Mouse (Mus musculus) T-helper 1 cell (primary cell): ENCODE measurements at regions not wholly inside any gene's neighbourhood (a gene's known extent, or its start where the extent isn't known, plus 50 kb on each side); places are given as distances from the start of the nearest gene placed in this dataset.

Source experiments
- in situ Hi-C: fragments of 300-600 bp; cut with MboI, MseI; formaldehyde crosslinking; loops from one replicate; pipeline ENCODE4 v1.15.1; 2025; ENCODE audit warnings: high pct_unique_total_duplicates

- in situ Hi-C loops, result no loop called here
These were observed 81.4 kb downstream of the Mtpn start for GRCm38 (mm10) chr6:35458250-35458649.

DNA sequence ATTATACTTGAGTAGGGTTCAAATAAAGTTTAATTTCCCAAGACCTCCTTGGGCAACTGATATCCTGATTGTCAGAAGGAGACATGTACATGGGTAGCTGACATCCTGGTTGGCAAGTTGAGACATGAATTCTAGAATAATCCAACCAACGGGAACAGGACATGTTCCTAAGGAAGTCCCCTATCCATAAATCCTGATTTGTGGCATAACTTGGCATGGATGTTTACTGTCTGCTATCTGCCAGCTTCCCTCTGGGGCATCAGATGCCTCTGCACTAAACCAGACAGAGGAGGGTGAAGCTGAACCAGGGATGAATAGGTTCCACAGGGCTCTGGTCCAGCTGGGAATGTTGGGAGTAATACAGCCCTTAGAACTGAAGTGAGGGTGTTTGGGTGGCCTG is 94.7 kb downstream of the Mtpn start:
- in situ Hi-C loops, result no loop called here

DNA sequence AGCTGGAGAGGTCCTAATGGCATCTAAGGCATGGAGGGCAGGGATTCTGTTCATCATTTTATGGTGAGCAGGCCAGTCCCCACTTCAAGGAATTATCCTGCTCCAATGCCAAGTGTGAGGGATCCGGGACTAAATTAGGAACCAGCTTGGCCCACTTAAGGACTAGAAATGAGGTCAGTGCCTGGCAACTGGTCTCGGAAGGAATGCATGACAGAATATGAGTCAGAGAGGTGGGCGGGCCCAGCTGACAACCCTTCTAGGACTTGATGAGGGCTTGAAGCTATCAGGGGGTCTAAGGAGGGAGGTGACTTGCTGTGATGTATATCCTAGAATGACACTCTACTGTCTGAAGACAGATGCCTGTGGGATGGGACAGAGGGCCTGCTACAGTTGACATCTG is 100.4 kb upstream of the Fam180a start:
- in situ Hi-C loops, result no loop called here

DNA sequence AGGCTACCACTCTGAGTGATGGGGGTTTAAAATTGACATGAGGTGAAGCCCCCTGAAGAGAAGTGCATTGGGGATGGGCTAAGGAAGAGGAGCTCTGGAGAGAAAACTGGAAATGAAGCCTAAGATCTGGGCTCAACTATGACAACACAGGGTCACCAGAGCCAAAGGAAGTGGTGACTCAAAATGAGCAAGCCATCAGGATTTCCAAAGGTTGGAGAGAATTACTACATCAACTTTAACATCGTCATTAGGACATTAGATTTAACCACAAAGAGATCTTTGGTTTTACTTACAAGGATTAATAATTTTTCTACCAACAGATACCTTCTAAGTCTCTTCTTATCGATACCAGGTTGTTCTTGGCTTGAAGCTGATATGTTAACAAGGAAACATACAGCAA is 98.6 kb upstream of the Fam180a start:
- in situ Hi-C loops, result no loop called here

DNA sequence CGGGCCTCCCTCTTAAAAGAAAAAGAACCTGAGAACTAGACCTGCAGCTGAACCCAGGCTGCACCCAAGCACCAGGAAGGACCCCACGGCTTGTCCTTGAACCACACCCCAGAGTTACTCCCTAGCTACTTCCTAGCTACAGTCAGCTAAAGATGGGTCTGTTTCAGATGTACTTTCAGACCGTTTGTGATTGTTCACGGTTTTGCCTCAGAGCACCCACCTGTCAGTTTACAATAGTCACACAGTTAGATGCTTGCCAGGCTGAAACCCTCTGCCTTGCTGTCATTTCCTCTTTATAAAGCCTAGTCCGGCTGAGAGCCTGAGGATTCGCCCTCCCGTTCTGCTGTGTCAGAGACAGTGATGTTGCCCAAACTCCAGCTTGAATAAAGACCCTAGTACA is 95.0 kb upstream of the Fam180a start:
- in situ Hi-C loops, result no loop called here

- in situ Hi-C loops, result no loop called here
These were observed 79.1 kb upstream of the Fam180a start for GRCm38 (mm10) chr6:35405044-35405443.

GRCm38 (mm10) chr6:35403341-35403910 is 77.5 kb upstream of the Fam180a start:
- in situ Hi-C loops, result loop anchor here (5.0 kb wide), 1 partner anchor 36 kb away; no protein-coding TSS in a partner anchor

- in situ Hi-C loops, result no loop called here
These were observed 69.8 kb upstream of the Fam180a start for GRCm38 (mm10) chr6:35395726-35396125.

GRCm38 (mm10) chr6:35388827-35389226 is 62.9 kb upstream of the Fam180a start:
- in situ Hi-C loops, result loop anchor here (10.0 kb wide), 1 partner anchor 1656 kb away; no protein-coding TSS in a partner anchor

DNA sequence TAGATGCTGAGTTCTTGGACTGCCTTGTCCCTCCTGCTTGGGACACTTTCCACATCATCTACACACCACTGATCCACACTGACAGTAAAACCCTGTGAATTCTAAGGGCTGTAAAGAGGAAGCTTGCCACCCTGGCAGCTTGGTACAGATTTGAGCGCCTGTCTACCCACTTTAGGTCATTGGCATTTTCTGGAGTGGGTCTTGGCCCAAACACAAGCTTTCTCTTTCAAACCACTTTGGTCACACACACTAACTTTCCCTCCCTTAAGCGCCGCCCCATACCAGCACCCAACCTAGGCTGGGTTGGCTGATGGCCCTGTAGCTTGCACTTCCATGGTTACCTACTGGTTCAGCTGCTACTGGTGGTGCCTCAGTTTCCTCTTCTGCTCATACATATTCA is 55.6 kb upstream of the Fam180a start:
- in situ Hi-C loops, result loop anchor here (5.0 to 10.0 kb wide), 2 partner anchors 186 to 1663 kb away; no protein-coding TSS in a partner anchor

GRCm38 (mm10) chr6:35380721-35381466 is 55.0 kb upstream of the Fam180a start:
- in situ Hi-C loops, result loop anchor here (5.0 to 10.0 kb wide), 2 partner anchors 186 to 1664 kb away; no protein-coding TSS in a partner anchor

DNA sequence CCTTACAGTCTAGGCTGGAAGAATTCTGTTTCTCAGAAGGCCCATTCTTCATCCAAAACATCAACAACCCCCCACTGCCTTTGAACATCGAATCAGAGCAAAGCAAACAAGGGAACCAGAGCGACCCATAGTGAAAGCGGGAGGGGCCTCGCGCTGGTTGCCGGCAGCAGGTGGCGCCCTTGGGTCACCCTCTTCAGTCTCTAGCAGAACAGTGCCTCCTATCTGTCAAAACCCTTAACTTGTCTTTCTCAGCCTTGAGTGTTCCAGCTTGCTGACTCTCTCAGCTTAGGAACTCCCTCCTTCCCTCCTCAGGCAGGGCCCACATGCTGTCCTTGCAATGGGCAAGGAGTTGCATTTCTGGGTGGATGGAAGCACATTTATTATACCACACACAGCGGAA is 53.9 kb upstream of the Fam180a start:
- in situ Hi-C loops, result loop anchor here (5.0 to 10.0 kb wide), 3 partner anchors 103 to 1665 kb away; no protein-coding TSS in a partner anchor

DNA sequence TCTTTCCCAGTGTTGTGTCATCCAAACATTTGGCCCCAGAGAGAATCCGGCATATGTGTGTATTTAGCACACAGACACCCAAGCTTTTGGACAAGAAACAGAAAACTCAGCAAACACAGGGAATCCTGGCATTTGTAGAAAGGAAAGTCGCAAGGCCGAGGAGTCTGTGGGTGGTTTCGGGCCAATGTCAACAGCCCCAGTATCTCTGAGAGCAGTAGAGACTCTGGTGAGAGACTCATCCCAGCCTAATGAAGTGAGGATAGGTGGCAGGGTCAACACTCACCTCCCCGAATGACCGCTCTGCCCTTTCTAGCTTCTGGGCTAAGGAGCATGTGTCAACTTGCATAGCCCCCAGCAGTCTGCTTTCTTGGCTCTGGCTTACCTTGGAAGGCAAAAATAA is 52.9 kb upstream of the Fam180a start:
- in situ Hi-C loops, result loop anchor here (5.0 kb wide), 1 partner anchor 102 kb away; no protein-coding TSS in a partner anchor

GRCm38 (mm10) chr6:35377535-35377934 is 51.6 kb upstream of the Fam180a start:
- in situ Hi-C loops, result loop anchor here (5.0 kb wide), 1 partner anchor 100 kb away; no protein-coding TSS in a partner anchor

DNA sequence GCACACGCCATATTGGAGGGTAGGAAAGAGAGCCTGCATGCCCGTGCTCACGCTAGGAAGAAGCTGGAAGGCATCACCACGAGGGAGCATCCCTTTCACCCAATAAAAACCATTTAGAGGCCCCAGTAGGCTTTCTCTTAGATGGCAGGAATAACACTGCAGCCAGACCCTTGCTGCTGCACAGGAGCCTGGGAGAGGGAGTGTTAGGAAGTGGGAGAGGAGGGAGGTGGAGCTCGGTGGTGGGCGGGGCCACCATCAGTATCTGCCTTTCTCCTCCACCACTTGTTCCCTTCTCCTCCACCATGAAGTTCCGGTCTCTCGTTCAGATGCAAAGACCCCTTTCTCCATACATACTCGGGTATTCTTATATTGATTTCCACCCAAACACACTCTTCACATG is 50.6 kb upstream of the Fam180a start:
- in situ Hi-C loops, result loop anchor here (5.0 kb wide), 1 partner anchor 99 kb away; no protein-coding TSS in a partner anchor
